Mouse (Mus musculus): Measurements from ENCODE around the gene Wipf2. TPM values are rescaled to one million over a fixed set of nuclear protein-coding genes. Genes with fewer than 3 reads are reported as not detected.

Wipf2 gene
- polyA plus RNA-seq, 3 experiments from 2014 or later: 10.4 to 15.1 (median 14.2) TPM

DNA sequence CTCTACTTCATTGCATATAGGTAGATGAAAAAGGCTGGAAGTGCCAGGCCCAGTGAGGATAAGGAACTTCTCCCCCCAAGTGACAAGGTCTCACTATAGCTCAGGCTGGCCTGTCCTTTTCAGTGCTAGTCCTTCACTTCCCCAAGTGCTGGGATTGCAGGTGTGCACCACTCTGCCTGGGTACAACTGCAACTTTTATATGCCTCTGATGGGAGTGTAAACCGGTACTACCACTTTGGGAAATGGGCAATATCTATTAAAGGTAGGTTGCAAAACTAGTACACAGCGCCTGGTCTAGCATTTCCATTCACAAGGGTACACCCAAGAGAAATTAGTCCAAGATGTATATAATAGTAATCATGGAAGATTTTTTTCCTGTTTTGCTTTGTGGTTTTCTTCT lies 8.8 kb upstream of the Wipf2 start:
- ATAC-seq: no peak

DNA sequence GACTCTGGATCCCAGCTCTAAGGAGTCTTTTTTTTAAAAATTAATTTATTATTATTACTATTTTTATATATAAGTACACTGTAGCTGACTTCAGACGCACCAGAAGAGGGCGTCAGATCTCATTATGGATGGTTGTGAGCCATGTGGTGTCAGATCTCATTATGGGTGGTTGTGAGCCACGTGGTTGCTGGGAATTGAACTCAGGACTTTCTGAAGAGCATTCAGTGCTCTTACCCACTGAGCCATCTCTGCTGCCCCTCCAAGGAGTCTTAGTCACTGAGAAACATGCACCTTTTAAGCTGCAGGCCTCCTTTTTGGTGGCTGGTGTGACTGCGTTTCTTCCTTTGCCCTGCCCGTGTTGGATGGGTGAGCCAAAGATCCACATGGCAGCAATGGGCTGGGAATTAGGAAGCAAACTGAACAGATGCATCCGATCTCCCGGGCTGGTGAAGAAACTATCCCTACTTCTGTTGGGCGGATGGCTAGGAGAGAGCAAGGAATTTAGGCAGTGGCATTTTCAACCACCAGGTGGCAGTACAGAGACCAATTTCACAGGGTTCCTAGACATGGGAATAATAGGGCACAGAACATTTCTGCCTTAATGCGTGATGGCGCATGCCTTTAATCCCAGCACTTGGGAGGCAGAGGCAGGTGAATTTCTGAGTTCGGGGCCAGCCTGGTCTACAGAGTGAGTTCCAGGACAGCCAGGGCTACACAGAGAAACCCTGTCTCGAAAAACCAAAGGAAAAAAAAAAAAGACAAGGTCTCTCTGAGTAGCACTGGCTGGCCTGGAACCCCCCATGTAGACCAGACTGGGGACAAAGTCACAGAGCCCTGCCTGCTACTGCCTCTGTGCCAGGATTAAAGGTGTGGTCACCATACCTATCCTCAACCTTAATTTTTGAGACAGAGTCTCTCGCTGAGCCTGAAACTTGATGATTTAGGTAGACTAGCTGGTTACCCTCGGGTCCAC lies 4.4 kb upstream of the Wipf2 start:
- peak; percentile 34 for ATAC-seq

DNA sequence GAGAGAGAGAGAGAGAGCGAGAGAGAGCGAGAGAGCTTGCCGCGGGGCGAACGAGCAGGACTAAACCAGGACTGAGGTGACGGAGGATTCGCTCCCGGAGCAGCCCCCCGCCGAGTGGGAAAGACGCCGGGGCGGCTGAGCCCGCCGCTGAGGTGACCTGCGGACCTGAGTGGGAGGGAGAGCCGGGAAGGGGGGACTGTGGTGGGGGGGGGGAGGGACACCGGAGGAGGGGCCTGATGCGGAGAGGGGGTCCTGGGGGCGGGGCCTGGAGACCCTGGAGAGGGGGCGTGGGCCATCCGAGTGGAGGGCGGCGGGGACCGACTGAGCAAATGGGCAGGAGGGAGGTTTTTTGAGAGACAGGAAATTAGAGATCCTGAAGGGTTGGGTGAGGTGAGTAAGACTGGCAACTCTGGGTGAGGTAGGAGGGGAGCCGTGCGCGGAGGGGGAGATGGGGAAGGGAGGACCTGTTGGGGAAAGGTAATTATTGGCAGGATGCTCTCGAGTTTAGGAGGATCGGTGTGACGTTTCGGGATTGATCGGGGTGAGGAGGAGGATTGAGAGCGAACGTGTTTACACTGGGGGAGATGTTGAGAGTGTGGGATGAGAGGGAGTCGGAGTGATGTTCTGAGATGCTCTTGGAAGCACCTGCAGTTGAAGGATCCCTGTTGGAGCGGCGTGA lies 452 bp downstream of the Wipf2 start:
- ATAC-seq: peak; percentile 67

DNA sequence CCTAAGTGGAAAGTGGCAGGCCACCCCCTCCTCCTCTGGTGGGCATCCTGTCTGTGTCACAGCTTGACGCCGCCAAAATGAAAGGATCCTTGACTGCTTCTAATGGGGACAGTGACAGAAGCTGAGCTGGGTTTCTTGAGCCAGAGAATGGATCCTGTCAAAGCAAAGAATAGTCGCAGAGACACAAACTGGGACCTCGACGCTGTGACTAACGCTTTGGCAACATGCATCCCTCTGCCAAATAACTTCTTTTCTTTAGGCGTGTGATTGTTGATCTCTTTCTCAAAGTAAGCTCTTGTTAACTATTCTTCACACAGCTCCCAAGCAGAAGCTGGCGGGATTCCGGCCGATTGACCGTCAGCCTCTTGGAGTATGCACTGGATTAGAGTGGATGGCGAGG lies 3.9 kb downstream of the Wipf2 start:
- no peak for ATAC-seq

DNA sequence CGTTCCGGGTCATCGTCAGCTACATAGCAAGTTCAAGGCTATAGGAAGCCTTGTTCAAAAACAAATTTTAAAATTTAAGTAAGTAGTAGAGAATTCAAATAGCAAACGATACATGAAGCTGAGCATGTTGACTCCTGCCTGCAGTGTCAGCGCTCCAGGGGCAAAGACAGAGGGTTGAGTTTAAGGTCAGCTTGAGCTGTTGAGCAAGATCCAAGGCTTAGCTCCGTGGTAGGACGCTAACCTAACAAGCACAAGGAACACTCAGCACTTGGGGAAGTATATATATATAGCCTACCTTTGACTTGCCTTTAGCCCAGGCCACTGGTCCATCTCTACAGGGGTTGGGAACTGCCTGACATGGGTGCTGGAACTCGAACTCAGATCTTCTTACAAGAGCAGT lies 6.5 kb downstream of the Wipf2 start:
- no peak for ATAC-seq

DNA sequence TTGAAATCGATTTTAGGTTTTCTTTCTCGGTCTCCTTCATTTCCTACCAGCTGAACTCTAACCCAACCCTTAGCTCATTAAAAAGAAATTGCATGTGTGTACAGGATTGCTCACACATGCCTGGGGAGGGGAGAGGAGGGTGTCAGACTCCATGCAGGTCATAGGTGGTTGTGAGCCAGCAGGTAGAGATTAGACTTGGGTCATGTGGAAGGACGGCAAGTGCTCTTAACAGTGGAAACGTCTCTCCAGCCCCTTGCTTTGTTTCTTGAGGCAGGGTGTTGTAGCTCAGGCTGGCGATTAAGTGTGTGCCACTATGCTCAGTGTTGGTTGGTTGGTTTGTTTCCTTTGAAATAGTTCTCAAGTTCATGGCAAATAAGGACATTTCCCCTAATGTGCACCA lies 7.4 kb downstream of the Wipf2 start:
- no peak for ATAC-seq

DNA sequence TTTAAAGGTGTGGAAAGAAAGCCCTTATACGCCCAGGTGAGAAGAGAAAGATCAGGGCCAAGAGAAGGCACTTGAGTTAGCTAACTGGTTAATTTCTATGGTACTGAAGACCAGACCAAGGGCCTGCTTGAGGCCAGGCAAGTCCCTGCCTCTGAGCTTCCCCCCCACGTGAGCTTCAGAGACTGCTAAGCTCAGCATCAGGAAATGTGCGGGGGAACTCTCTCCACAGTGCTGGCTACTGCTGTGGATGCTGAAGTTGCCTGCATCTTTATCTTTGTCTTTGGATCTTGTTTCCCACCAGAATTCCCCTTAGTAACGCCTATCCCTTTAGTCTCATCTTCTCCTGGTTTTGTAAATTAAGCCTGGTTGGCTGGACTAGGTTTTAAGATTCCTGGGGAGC lies 8.0 kb downstream of the Wipf2 start:
- ATAC-seq: no peak

DNA sequence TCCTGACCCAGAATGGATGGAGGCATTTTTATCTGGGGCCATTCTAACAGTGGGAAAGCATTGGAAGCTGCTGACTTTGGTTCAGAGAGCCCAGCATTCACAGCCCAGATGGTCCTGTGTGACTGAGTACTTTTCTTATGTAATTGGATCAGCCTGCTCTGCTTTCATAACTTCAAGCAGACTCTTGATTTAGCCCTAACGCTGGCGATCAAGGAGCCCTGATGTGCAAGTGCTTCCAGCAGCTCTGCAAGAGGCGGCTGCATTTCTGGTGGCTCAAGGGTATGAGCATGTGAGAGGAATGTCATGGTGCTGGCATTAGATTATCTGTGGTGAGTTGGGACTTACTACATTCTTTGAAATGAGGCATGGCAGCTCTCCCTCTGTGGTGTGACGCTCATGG lies 8.6 kb downstream of the Wipf2 start:
- no peak for ATAC-seq

DNA sequence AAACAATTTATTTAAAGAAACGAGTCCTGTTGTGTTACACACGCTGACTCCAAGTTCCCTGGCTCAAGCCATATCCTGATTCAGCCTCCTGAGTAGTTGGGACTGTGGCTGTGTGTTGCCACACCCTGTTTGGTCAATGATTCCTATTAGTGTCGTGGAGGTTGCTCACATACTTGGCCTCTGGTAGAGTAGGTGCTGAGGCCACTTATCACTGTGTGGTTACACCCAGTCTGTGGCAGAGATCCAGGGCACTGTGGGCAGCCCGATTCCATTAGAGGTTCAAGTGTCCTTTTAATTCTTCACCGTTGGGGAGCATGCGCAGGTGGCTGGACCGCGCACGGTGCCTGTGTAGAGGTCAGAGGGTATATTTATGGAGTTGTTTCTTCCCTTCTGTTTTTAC lies 10.5 kb downstream of the Wipf2 start:
- ATAC-seq: no peak

DNA sequence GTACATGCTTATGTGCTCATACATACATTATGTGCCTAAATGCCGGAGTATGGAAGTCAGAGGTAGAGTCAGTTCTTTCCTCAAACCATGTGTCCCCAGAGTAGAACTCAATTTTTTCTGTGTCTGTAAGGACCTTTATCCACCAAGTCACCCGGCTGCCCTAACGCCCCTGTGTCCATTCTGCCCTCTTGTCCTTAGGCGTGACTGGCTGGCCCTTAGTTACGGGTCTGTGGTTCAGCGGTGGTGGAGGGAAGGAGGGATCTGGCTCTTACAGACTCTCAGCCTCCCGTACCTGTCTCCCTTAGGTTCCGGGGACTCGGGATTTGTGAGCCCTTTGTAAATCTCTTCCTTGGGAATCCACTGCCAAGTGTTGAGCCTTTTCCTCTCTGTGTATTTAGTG lies 13.6 kb downstream of the Wipf2 start:
- no peak for ATAC-seq

DNA sequence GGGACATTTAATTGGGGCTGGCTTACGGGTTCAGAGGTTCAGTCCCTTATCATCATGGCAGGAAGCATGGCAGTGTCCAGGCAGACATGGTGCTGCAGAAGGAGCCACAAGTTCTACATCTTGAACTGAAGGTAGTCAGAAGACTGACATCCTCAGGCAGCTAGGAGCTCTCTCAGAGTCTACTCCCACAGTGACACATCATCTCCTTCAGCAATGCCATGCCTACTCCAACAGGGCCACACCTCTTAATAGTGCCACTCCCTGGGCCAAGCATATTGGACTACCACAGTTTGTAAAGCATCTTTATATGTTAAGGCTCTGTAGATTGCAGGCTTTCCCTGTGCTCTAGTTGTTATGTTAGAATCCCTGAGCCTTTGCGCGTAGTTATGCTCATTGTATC lies 24.3 kb downstream of the Wipf2 start:
- ATAC-seq: no peak

DNA sequence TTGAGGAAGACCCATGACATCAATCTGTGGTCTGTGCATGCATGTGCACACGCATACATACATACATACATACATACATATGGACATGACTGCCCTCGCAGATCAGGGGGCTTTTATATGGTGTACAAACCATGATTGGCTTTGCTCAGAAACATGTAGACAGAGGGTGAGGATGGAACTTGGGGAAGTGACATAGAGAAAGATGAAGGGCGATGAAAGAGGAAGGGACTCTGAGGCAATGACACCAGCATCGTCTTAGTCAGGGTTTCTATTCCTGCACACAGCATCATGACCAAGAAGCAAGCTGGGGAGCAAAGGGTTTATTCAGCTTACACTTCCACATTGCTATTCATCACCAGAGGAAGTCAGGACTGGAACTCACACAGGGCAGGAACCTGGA lies 25.6 kb downstream of the Wipf2 start:
- no peak for ATAC-seq

DNA sequence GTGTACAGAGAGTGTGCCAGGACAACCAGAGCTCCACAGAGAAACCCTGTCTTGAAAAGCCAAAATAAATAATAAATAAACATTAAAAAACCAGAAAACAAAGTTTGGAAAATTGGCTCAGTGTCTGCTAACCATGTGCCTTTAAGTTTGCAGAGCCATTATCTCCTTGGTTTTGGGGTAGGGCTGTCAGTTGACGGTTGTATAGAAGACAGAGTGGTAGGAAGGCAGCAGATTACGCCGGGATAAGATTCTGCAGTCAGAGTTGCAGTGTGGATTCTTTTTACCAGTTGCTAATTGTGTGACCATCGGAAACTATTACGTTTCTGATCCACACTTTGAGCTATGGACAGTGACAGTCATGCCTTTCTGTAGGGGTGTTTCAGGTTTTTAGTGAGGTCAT lies 26.5 kb downstream of the Wipf2 start:
- no peak for ATAC-seq

DNA sequence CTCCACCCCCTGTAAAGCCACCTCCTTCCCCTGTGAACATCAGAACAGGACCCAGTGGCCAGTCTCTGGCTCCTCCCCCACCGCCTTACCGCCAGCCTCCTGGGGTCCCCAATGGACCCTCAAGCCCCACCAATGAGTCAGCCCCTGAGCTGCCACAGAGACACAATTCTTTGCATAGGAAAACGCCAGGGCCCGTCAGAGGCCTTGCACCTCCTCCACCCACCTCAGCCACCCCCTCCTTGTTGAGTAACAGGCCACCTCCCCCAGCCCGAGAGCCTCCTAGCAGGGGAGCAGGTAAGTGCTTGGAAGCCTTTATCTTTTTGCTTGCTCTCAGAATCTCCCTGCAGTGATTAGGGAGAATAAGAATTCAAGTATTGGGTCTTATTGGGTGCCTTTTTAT lies 29.0 kb downstream of the Wipf2 start:
- ATAC-seq: no peak

DNA sequence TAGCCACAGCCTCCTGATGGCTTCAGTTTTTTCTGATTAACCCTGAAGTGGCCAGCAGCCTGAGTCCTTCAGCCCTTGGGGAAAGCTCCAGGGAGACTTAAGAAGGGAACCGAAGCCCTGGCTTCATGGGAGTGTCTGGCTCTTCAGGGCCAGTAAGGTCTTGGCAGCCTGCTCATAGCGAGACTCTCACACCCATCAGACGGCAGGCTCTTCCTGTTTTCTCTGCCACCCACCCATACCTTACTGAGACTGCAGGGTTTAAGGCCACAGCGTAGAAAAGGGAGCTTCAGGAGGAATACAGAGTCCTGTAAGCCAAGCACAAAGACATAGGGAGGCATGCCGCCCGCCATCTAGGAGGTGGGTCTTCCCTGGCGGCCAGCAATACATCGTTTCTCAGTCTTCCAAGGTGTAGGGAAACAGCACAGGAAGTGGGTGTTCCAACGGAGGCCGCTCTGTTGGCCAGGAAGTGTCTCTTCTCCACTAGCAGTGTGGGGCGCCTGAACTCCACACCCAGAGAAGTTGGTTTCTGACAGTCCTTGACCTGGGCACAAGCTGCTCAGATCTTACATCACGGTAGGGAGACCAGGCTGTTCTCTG lies 37.2 kb downstream of the Wipf2 start:
- peak; percentile 86 for ATAC-seq

DNA sequence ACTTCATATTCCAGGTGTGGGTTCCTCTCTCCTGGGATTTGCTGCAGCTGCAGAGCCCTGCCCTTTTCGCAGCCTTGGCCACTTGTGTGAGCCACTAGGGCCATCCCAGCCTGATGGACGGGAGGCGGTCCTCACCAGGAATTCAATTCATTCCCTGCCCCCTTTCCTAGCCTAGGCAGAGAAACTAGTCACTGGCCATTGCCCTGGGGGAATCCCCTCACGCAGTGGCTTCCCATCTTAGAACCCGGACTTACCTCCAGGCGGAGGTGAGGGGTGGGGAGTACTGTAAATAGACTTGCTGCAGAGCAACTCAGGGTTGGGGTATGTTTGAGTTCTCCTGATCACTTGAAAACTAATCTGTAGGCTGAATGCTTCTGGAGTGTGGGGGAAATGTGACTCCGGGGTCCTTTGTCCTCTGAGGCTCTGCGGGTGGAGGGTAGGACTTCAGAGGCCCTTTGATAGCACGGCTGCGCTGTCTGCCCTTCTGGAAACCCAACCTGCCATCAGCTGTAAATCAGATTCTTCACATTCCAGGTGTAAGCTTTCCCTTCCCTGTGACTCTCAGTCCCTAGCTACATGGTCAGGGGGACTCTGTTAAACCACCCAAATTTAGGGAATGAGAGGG lies 39.3 kb downstream of the Wipf2 start:
- ATAC-seq: no peak

DNA sequence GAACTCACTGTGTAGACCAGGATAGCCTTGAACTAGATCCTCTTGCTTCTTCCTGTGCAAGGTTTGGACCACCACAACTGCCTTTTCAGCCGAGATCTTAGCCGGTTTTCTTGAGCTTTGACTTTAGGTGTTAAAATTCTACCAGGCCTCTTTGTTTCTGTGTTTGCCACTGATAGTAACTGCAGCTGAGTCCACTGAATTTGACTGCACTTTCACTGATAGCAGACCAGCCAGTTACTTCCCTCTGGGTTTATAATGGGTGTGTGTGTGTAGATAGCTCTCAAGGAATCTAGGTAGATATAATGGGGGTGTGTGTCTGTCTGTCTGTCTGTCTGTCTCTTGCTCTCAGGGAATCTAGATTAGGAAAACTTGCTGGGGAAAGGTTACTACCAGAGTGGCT lies 41.1 kb downstream of the Wipf2 start:
- no peak for ATAC-seq

DNA sequence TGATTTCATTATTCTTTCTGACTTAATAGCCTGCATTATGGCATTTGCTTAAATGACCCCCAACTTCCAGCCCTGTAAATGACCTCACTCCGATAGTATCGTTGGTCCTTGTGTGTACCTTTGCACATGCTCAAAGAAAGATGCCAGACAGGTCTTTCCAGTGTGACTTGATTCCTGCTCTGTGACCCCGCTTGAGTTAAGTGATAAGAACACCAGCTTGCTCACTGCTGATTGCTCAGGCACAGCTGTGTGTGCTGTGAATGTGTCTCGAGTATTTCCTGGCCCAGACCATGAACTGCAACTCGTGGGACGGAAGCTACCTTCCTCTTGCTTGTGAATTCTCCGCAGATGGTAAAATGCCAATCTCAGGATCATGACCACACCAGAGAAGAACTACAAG lies 41.6 kb downstream of the Wipf2 start:
- ATAC-seq: no peak

DNA sequence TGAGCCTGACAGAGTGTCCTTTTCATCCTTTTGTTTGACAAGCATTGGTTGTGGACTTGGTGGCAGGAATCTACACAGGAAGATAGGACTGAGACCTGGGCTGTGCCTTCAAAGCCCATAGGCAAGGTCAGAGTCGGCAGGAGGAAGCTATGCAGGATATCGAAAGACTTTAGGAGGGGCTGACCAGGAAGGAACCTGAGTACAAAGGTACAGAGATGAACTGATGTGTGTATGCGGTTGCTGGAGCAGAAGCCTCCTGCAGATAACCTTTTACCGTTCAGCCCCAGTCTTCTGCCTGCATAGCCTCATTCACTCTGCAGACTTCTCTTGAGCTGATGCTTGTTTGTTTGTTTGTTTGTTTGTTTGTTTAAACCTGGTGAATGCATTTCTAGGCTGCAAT lies 42.1 kb downstream of the Wipf2 start:
- no peak for ATAC-seq

DNA sequence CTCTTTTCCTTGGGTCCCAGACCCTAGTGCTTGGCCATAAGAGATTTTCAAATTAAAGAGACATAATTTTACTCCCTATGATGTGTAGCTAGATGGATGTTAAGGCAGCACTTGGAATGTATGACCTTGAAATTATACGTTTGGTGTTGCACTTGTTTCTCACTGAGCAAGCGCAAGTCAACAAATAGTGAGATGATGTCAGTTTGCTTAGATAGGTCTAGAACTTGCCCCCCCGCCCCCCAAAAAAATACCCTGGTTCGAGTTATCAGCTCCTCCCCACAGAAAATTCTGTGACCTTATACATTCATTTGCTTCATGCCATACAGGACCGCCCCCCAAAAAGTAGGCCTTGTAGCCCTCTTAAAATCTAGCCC lies 43.6 kb downstream of the Wipf2 start:
- ATAC-seq: no peak

DNA sequence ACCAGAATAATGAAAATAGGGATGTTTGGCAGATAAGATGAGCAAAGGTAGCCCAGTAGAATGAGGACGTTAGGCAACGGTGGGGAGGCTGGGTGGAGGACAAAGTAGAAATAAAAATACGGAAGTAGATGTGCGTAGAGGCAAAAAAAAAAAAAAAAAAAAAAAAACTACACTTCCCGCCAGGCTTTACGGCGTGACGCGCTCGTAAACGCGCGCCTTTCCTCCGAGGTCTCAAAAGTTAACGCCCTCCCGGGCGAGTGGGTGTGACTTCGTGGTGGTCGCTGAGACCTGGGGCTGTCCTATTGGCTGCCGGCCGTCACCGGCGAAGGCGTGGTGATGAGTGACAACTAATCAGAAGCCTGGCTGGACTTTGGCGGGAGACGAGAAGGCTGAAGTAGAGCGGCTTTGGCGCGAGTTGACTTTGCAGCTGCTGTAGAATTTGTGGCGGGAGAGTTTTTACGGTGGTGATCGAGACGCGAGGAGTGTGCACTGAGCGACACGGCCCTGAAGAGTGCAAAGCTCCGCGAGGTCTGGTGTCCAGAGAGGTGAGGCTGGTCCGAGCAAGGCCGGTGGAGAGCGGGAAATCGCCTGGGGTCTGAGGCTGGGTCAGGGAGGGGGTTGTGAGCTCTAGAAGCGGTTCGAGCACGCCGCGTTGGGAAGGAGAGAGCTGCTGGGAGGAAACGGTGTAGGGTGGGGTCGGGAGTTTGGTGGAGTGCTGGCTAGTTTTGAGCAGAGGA lies 44.2 kb downstream of the Wipf2 start, which contains the start of gene Cdc6:
Cdc6 (plus strand) TSS at position 365 of the 737 bp plus-strand sequence.
- peak; percentile 97 for ATAC-seq

DNA sequence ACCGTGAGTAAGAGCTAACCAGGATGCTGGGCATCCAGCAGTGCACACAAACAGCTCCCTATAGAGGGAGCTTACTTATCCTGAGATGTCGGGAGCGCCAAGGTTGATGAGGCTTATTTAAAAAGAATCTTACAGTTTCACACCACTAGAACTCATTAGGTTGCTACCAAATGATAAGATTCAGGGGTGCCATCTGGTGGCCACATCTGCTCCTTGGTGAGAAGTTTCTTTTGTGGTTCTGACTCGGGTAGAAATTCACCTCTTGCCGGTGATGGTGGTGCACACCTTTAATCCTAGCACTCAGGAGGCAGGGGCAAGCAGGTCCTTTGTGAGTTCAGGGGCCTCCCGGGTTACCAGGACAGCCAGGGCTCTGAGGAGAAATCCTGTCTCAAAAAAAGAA lies 46.2 kb downstream of the Wipf2 start:
- ATAC-seq: no peak

DNA sequence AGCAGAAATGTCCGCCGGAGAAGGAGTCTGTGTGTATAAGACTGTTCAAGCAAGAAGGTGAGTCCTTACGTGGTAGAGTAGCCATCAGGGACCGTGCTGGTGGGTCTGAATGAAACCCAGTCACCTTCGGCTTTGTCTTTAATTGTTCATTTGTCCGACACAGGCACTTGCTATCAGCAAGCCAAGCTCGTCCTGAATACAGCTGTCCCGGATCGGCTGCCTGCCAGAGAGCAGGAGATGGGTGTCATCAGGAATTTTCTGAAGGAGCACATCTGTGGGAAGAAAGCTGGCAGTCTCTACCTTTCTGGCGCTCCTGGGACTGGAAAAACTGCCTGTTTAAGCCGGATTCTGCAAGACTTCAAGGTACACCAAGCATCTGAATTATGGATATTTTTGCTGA lies 47.0 kb downstream of the Wipf2 start:
- no peak for ATAC-seq

Measured in inflammation-experienced regulatory T-cells, adult 6 months (primary cell).